In genomic region chr5:89730411-89730810, GRCm38 (mm10) we compare ENCODE assay signal across 32 mouse cellular contexts.
"Had no signal": no experiment of that assay in that cellular context is flagged by ENCODE, and none has a peak within 500 bp of the region (broad histone marks: within the 10 kb centered on the region; RNA-seq: fewer than 3 reads in every experiment).

No protein-coding gene starts in this region.

- H3K4me1 ChIP-seq: heart, embryonic 10.5 days; hindbrain, embryonic 10.5 days; hindbrain, embryonic 12.5 days; hindbrain, embryonic 13.5 days; hindbrain, embryonic 15.5 days; kidney, embryonic 15.5 days had no signal

- H3K27me3 ChIP-seq: heart, embryonic 12.5 days; heart, embryonic 13.5 days; heart, embryonic 15.5 days; hindbrain, embryonic 12.5 days; hindbrain, embryonic 13.5 days; hindbrain, embryonic 15.5 days; kidney, embryonic 15.5 days had no signal

- H3K27ac ChIP-seq: heart, embryonic 10.5 days; heart, embryonic 13.5 days; heart, embryonic 15.5 days; hindbrain, embryonic 10.5 days; hindbrain, embryonic 12.5 days; hindbrain, embryonic 13.5 days; hindbrain, embryonic 14.5 days; hindbrain, embryonic 15.5 days; hindbrain, postnatal 0 days; kidney, embryonic 15.5 days; kidney, postnatal 0 days; layer of hippocampus, adult 2 months; left cerebral cortex, adult 2 months had no signal

- H3K36me3 ChIP-seq: heart, embryonic 10.5 days; heart, embryonic 12.5 days; heart, embryonic 13.5 days; heart, embryonic 15.5 days; hindbrain, embryonic 10.5 days; hindbrain, embryonic 12.5 days; hindbrain, embryonic 13.5 days; hindbrain, embryonic 15.5 days; kidney, embryonic 15.5 days had no signal

- H3K4me2 ChIP-seq: heart, embryonic 12.5 days; heart, embryonic 13.5 days; heart, embryonic 15.5 days; hindbrain, embryonic 12.5 days; hindbrain, embryonic 13.5 days; hindbrain, embryonic 14.5 days; hindbrain, embryonic 15.5 days; kidney, embryonic 15.5 days had no signal

- H3K4me3 ChIP-seq: heart, embryonic 10.5 days; heart, embryonic 12.5 days; heart, embryonic 13.5 days; heart, embryonic 15.5 days; hindbrain, embryonic 10.5 days; hindbrain, embryonic 12.5 days; hindbrain, embryonic 13.5 days; hindbrain, embryonic 15.5 days; kidney, embryonic 15.5 days; layer of hippocampus, adult 2 months; left cerebral cortex, adult 2 months had no signal

- H3K9ac ChIP-seq: heart, embryonic 12.5 days; heart, embryonic 13.5 days; heart, embryonic 15.5 days; hindbrain, embryonic 12.5 days; hindbrain, embryonic 13.5 days; hindbrain, embryonic 14.5 days; hindbrain, embryonic 15.5 days; kidney, embryonic 15.5 days had no signal

- DNase-seq: heart, postnatal 10 days; heart, postnatal 14 days; heart, postnatal 36 days; heart, postnatal 4 days; kidney, adult 11 months; kidney, adult 18-20 months; kidney, adult 2 months; kidney, adult 8-10 months; kidney, adult 9 months; kidney, postnatal 10 days; kidney, postnatal 14 days; kidney, postnatal 25 days; kidney, postnatal 36 days; kidney, postnatal 4 days; layer of hippocampus, adult 9-11 months; layer of hippocampus, postnatal 36 days had no signal

- ATAC-seq: hindbrain, embryonic 16.5 days; hindbrain, postnatal 0 days; inflammation-experienced regulatory T-cells, adult 6 months had no signal

- H3K9me3 ChIP-seq: heart, embryonic 10.5 days; heart, embryonic 12.5 days; heart, embryonic 15.5 days; hindbrain, embryonic 15.5 days; kidney, embryonic 15.5 days had no signal
